Mouse (Mus musculus) forebrain, postnatal 0 days (tissue): ENCODE data around the gene Tmco1. TPM values are rescaled to one million over a fixed set of nuclear protein-coding genes. Genes with fewer than 3 reads are reported as not detected.
A peak's percentile ranks its signal among the peaks of the same experiment; 100 is the strongest.

ENCODE experiments used
- ATAC-seq: fragments of 200-750 bp; cut with Nextera tagmentation; 2 replicates; pipeline ENCODE4 v1.8.0; 2017; ENCODE audit warnings: mild to moderate bottlenecking, moderate library complexity
- DNase-seq: peaks from one replicate; pipeline ENCODE4 v3.0.0-alpha.2; 2015
- H3K27ac ChIP-seq: fragments of 300-500 bp; sonication (generic); 2 replicates; pipeline ENCODE4 v1.5.1; 2014; ENCODE audit warnings: low read depth, mild to moderate bottlenecking, antibody characterized with exemption, low read length, moderate library complexity, mixed read lengths
- H3K27me3 ChIP-seq: fragments of 300-500 bp; sonication (generic); 2 replicates; pipeline ENCODE4 v1.6.1; 2014; ENCODE audit warnings: mild to moderate bottlenecking, low read length, mixed read lengths; ENCODE audit not compliant: insufficient read depth
- H3K36me3 ChIP-seq: fragments of 300-500 bp; sonication (generic); 2 replicates; pipeline ENCODE4 v1.6.1; 2014; ENCODE audit warnings: mild to moderate bottlenecking, moderate library complexity; ENCODE audit not compliant: insufficient read depth
- H3K4me1 ChIP-seq: fragments of 300-500 bp; sonication (generic); 2 replicates; pipeline ENCODE4 v1.6.1; 2014; ENCODE audit warnings: antibody characterized with exemption; ENCODE audit not compliant: insufficient read depth
- H3K4me2 ChIP-seq: fragments of 300-500 bp; sonication (generic); 2 replicates; pipeline ENCODE4 v1.6.1; 2014; ENCODE audit warnings: low read depth, mild to moderate bottlenecking, moderate library complexity
- H3K4me3 ChIP-seq: fragments of 300-500 bp; sonication (generic); 2 replicates; pipeline ENCODE4 v1.5.1; 2014; ENCODE audit warnings: low read depth, low read length, mixed read lengths
- H3K9ac ChIP-seq: fragments of 300-500 bp; sonication (generic); 2 replicates; pipeline ENCODE4 v1.6.1; 2014; ENCODE audit warnings: mild to moderate bottlenecking
- H3K9me3 ChIP-seq: fragments of 300-500 bp; sonication (generic); 2 replicates; pipeline ENCODE4 v1.6.1; 2016; ENCODE audit warnings: low read length
- CTCF ChIP-seq: sonication (generic); IDR thresholded peaks from 2 replicates; pipeline ENCODE4 v1.5.1; 2016; ENCODE audit warnings: antibody characterized with exemption, control low read depth, low read depth
- WGBS: fragments of 180-500 bp; shearing (Covaris S2); extraction: QIAGEN DNeasy Blood & Tissue Kit; methylation state at CpG from one replicate; pipeline ENCODE4 v1.1.7; 2014; 5-methylcytosine and 5-hydroxymethylcytosine counted together
- polyA plus RNA-seq: library from polyadenylated mRNA; unstranded; fragments of >200 nt; fragmentation: Nextera tagmentation; extraction: Ambion mirVana; gene quantifications from 2 replicates; pipeline ENCODE4 v1.2.1, GENCODE M21; 2015
- total RNA-seq: library from RNA; depleted of rRNA; stranded (reverse); fragments of >200 nt; gene quantifications from 2 replicates; pipeline ENCODE4 v1.2.3, GENCODE M21; 2014

Tmco1 gene
- total and polyA plus RNA-seq, 2 experiments from 2014 or later, result 55.2 to 70.0 TPM

DNA sequence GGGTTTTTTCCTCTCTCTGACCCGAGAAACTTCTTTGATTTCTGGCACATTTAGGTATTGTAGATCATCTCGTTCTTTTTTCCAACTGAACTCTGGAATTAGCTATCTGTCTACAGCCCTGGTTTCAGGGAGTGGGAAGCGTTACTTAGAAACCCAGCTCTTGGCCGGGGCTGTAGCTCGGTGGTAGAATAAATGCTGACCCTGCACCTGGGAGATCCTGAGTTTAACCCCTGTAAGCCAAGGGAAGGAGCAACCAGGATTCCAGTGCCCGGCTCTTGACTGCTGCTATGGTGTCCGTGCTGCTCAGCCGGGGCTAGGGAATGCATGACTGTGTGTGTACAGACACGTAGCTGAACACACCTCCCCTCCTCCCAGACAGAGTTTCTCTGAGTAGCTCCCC is 50.6 kb downstream of the Tmco1 start:
- DNase-seq, result no peak
- whole genome bisulfite sequencing, result 89% methylated on average over 9 of the region's 9 CpGs
- H3K4me2 ChIP-seq, result no peak overlapping the region
- H3K27ac ChIP-seq, result no peak overlapping the region
- no peak for TF ChIP-seq CTCF
- H3K9ac ChIP-seq, result no peak overlapping the region
- H3K4me1 ChIP-seq, result no peaks in the 10 kb centered on the region
- H3K36me3 ChIP-seq, result peaks cover 44% of the 10 kb centered on the region
- H3K9me3 ChIP-seq, result no peaks in the 10 kb centered on the region
- ATAC-seq, result no peak
- H3K27me3 ChIP-seq, result no peaks in the 10 kb centered on the region
- H3K4me3 ChIP-seq, result no peak overlapping the region

DNA sequence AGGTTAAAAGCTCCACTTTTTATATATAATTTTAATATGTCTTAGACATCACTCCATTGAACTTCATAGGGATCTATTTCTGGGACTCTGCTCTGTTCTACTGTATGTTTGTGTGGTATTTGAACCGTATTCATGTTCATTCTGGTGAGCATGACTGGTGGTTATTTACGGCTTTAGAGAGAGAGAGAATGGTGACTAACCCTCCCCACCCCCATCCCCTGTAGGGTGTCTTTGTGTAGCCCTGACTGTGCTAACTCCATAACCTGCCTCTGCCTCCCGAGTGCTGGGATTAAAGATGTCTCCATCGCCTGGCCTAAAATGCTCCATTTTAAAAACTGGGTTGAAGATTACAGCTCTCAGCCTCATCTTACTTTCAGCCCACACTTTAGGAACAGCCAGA is 52.1 kb downstream of the Tmco1 start:
- DNase-seq, result no peak
- H3K4me3 ChIP-seq, result no peak overlapping the region
- no peaks in the 10 kb centered on the region for H3K4me1 ChIP-seq
- H3K4me2 ChIP-seq, result no peak overlapping the region
- H3K9ac ChIP-seq, result no peak overlapping the region
- H3K27ac ChIP-seq, result no peak overlapping the region
- 35% methylated on average over 4 of the region's 4 CpGs for WGBS
- H3K9me3 ChIP-seq, result no peaks in the 10 kb centered on the region
- TF ChIP-seq CTCF, result no peak
- ATAC-seq, result no peak
- H3K27me3 ChIP-seq, result no peaks in the 10 kb centered on the region
- H3K36me3 ChIP-seq, result peaks cover 38% of the 10 kb centered on the region

DNA sequence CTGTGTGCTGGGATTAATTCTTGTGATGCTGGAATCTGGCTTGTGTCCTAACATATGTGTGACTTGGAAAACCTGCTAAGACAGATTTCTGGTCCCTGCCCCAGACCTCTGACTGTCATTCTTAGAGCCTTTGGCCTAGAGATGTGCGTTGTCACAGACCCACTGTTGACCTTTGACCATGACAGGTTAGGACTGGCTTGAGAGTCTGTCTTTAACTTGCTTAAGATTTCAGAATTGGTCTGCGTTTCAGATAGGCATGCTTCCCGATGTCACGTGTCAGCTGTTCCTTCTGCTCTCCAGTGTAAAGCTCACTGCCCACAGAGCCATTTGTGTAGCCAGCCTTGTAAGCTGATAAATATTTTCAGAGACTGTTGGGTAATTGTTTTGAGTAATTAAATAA is 54.6 kb downstream of the Tmco1 start:
- H3K4me3 ChIP-seq, result no peak overlapping the region
- H3K36me3 ChIP-seq, result peaks cover 30% of the 10 kb centered on the region
- H3K9me3 ChIP-seq, result no peaks in the 10 kb centered on the region
- DNase-seq (no peak), ATAC-seq (no peak)
- no peaks in the 10 kb centered on the region for H3K4me1 ChIP-seq
- H3K4me2 ChIP-seq, result no peak overlapping the region
- TF ChIP-seq CTCF, result no peak
- 74% methylated on average over 4 of the region's 4 CpGs for WGBS
- no peak overlapping the region for H3K27ac ChIP-seq
- no peaks in the 10 kb centered on the region for H3K27me3 ChIP-seq
- H3K9ac ChIP-seq, result no peak overlapping the region

DNA sequence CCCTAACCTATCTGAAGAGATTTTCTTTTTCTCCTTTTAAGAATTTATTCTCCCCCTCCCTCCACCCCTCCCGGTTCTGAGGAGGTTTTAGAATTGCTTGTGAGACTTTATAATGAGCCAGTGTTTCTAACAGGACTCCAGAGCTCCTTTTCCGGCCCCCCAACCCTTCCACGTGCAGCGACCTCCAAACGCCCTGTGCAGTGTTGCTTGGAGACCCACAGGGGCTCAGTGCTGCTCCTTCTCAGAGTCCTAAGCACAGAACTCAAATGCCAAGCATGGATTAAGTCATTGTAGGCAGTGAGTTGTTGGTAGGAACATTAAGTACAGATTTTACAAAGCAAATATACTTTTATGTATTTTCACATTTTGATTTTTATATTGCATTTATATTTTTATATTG is 55.1 kb downstream of the Tmco1 start:
- no peaks in the 10 kb centered on the region for H3K4me1 ChIP-seq
- no peak overlapping the region for H3K4me2 ChIP-seq
- DNase-seq, result no peak
- no peaks in the 10 kb centered on the region for H3K9me3 ChIP-seq
- peak; percentile 67 for ATAC-seq
- peaks cover 30% of the 10 kb centered on the region for H3K36me3 ChIP-seq
- H3K4me3 ChIP-seq, result no peak overlapping the region
- H3K9ac ChIP-seq, result no peak overlapping the region
- TF ChIP-seq CTCF, result no peak
- no peak overlapping the region for H3K27ac ChIP-seq
- H3K27me3 ChIP-seq, result no peaks in the 10 kb centered on the region
- 34% methylated on average over 5 of the region's 5 CpGs for WGBS

DNA sequence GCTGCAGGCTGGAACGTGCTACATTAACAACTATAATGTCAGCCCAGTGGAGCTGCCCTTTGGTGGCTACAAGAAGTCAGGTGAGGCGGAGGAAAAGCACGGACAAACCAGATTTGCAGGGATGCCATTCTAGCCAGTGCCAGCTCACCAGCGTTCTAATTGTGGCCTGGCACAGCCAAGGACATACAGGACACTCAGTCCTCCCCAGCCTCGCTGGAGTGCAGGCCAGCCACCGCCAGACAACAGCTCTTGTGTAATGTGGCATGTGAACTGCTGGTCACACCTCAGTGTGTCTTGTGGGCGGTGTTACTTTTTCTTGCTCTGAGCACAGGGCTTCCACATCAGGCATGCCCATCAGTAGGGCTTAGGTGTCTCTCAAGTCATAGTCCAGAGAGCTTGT is 57.6 kb downstream of the Tmco1 start:
- ATAC-seq, result no peak
- H3K36me3 ChIP-seq, result peaks cover 30% of the 10 kb centered on the region
- H3K27ac ChIP-seq, result no peak overlapping the region
- no peaks in the 10 kb centered on the region for H3K27me3 ChIP-seq
- no peak overlapping the region for H3K4me2 ChIP-seq
- H3K9me3 ChIP-seq, result no peaks in the 10 kb centered on the region
- no peak overlapping the region for H3K4me3 ChIP-seq
- no peaks in the 10 kb centered on the region for H3K4me1 ChIP-seq
- TF ChIP-seq CTCF, result no peak
- H3K9ac ChIP-seq, result no peak overlapping the region
- DNase-seq, result no peak
- 87% methylated on average over 7 of the region's 7 CpGs for WGBS

DNA sequence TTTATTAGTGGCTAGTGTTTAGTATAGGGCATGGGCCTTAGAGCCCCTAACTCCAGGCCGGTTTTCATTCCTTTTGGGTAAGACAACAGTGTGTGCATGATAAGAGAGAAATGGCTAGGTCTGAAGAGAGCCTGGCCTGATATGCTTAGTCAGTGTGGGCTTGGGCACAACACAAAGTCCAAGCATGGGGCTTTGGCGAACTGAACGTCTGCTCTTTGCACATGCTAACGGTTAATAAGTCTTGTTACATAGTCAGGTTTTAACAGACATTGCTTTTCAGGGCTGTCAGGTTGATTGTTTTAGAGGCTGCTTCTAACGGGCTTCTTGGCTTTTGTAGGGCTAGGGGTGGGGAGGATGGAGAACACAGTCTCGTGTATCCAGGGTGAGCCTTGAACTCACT is 58.4 kb downstream of the Tmco1 start:
- no peak for TF ChIP-seq CTCF
- DNase-seq (no peak), ATAC-seq (no peak)
- no peak overlapping the region for H3K27ac ChIP-seq
- no peak overlapping the region for H3K4me2 ChIP-seq
- no peaks in the 10 kb centered on the region for H3K27me3 ChIP-seq
- H3K9me3 ChIP-seq, result no peaks in the 10 kb centered on the region
- 89% methylated on average over 6 of the region's 6 CpGs for WGBS
- no peaks in the 10 kb centered on the region for H3K4me1 ChIP-seq
- no peak overlapping the region for H3K4me3 ChIP-seq
- no peak overlapping the region for H3K9ac ChIP-seq
- peaks cover 28% of the 10 kb centered on the region for H3K36me3 ChIP-seq

DNA sequence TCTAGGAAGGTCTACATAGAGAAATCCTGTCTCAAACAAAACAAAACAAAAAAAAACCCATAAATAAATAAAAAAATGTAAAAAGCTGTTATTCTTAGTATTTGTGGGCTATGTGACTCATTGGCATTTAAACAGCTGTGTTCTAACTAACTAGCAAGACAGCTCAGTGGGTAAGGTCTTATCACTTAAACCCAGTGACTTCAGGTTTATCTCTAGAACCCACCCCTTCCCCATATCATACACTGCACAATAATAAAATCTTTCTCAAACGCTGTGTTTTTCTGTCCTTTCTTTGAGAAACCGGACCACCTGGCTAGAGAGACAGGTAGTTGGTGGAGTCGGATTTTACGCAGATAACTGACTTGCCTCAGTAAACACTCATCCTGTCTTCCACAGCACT is 59.8 kb downstream of the Tmco1 start:
- H3K4me2 ChIP-seq, result no peak overlapping the region
- no peak overlapping the region for H3K9ac ChIP-seq
- 92% methylated on average over 4 of the region's 4 CpGs for WGBS
- DNase-seq (no peak), ATAC-seq (no peak)
- H3K9me3 ChIP-seq, result no peaks in the 10 kb centered on the region
- peaks cover 31% of the 10 kb centered on the region for H3K36me3 ChIP-seq
- H3K4me3 ChIP-seq, result no peak overlapping the region
- TF ChIP-seq CTCF, result no peak
- no peaks in the 10 kb centered on the region for H3K27me3 ChIP-seq
- H3K4me1 ChIP-seq, result no peaks in the 10 kb centered on the region
- H3K27ac ChIP-seq, result no peak overlapping the region

DNA sequence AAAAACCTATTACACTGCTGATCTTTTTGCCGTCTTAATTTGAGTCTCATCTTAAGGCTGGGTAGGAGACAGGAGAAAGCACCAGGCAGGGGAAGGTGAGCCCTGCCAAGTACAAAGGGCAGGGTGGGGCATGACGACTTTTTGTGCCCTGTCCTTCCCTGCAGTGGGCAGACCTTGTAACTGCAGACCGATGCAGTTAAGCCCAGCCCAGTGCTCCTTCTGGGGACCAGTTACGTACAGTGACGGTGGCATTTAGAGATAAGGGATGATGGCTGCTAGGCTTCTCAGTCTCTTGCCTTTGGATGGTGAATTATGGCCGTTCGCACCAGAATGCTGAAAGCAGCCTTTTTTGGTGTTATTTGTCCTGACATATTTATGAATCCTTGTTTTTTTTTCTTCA is 60.3 kb downstream of the Tmco1 start:
- Histone ChIP-seq H3K9ac (no peak overlapping the region), H3K36me3 (peaks cover 31% of the 10 kb centered on the region), H3K4me2 (no peak overlapping the region), H3K27me3 (no peaks in the 10 kb centered on the region), H3K4me1 (no peaks in the 10 kb centered on the region), H3K27ac (no peak overlapping the region), H3K9me3 (no peaks in the 10 kb centered on the region), H3K4me3 (no peak overlapping the region)
- TF ChIP-seq CTCF, result no peak
- 84% methylated on average over 7 of the region's 7 CpGs for WGBS
- no peak for ATAC-seq
- no peak for DNase-seq
